Mouse (Mus musculus) thymus, postnatal 10 days (tissue): ENCODE data around the gene Olfr1136.

ENCODE experiments used
- DNase-seq, 2 experiments: peaks; one replicate each; pipeline ENCODE4 v3.0.0; 2021; ENCODE audit warnings: low spot score in 2 of 2

Olfr1136 gene

GRCm38 (mm10) chr2:87693847-87694246 lies at the start of gene Olfr1136:
TSS of gene Olfr1136 (minus strand) at chr2:87693947.
- DNase-seq, result no peak

DNA sequence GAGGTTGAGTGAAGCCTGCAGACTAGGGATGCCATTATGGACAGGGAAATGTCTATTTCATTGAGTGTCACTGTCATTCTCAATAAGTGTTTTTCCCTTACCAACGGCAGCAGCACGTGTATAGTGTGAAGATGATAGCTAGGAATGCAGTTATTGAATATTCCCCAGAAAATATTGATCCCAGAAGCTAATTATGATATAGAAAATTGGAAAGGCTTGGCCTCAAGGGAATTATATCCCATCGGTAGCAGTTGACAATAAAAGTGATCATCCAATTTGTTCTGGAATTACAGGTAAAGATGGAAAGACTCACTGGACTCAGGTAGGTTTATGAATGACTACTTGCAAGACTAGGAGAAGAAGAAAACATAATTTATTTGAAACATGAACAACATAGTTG lies 49.7 kb upstream of the Olfr1136 start, which contains the start of gene Olfr1140:
Olfr1140 (plus strand) TSS at position 301 of the 400 bp plus-strand sequence.
- DNase-seq, result no peak

- DNase-seq, result no peak
These were observed 46.1 kb upstream of the Olfr1136 start, which contains the start of gene Olfr1138 for GRCm38 (mm10) chr2:87739878-87740277. TSS of gene Olfr1138 (minus strand) at chr2:87739978.

GRCm38 (mm10) chr2:87713079-87713478 lies 19.3 kb upstream of the Olfr1136 start, which contains the start of gene Olfr1137:
TSS of gene Olfr1137 (minus strand) at chr2:87713179.
- no peak for DNase-seq

- DNase-seq, result no peak
These were observed 20.2 kb downstream of the Olfr1136 start, which contains the start of gene Olfr1135 for GRCm38 (mm10) chr2:87673564-87673963. TSS of gene Olfr1135 (minus strand) at chr2:87673664.

GRCm38 (mm10) chr2:87658360-87658759 lies 35.4 kb downstream of the Olfr1136 start, which contains the start of gene Olfr1134:
TSS of gene Olfr1134 (minus strand) at chr2:87658460.
- no peak for DNase-seq

DNA sequence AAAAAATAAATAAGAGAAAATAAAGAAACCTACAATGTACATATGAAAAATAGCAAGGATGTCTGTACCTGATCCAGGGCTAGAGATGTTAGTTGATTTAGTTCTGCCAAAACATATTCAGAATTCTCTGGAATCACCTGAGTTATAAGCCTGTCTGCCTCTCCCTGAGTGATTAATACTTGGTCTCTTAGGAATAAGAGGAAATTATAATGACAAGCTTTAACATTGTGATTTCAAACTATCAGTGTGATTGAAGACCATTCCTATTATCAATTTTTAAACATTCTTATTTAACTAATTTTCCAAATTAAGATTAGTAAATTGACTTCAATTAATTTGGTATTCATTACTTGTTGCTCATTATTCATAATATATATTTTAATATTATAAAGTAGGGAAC lies 46.5 kb downstream of the Olfr1136 start, which contains the start of gene Olfr1133:
Olfr1133 (minus strand) TSS at position 101 of the 400 bp plus-strand sequence.
- no peak for DNase-seq
